Mouse (Mus musculus) right cerebral cortex, postnatal 4 days (tissue): ENCODE measurements around the gene Zfp526.
"Not testable (repeated sequence)": the region's sequence is repeated elsewhere in the genome, so short reads cannot be mapped to it uniquely, and the experiment has no call there.

ENCODE experiments used
- DNase-seq: peaks from one replicate; pipeline ENCODE4 v3.0.0-alpha.2; 2022

The Zfp526 gene

DNA sequence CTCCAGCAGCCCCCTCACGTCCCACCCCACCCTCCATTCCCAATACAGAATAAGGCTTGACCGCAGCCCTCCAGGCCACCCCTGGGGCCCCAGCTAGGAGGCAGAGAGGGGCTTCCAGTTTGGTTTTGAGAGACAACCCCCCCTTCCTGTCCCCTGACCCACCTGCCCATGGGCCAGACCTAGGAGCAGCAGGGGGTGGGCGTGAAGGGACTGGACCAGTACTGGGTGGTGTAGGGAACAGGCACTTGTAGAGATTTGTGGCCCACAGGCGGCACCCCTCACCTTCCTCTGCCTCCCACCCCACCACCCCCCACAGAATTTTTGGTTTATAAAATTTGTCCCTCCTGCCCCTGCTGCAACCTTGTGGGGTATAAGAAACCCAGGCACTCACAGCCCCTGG is 22.1 kb downstream of the Zfp526 start:
- DNase-seq = no peak

- DNase-seq = no peak
Measured at GRCm38 (mm10) chr7:25244562-25245369, 23.5 kb downstream of the Zfp526 start.

DNA sequence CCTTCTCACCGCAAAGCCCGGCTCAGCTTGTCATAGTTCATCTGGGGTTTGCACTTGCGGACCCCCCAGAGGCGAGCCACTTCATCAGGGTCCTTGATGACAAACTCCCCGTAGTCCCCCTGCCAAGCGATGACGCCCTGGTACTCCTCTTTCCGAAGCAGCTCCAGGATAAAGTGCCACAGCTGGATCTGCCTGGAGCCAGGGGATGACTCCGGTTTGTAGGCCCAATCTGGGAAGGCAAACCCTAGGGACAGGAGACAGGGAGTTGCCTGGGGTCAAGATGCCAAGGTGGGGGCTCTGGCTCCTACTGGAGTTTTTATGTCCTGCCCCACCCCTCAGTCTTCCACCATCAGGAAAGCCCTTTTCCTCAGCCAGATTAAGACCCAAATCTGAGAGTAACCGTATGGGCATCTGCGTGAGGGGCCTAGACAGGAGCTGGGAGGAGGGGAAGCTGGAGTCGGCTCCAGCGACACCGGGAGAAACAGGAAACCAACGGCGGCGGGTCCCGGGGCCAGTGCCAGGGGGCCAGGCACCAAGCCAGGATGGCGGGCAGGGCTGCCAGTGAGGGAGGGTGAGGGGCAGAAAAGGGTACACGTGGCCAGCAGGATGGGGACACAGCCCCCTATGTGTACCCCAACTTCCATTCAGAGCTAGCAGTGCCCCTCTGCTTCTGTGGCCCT is 25.0 kb downstream of the Zfp526 start:
- peak; percentile 78 for DNase-seq

DNA sequence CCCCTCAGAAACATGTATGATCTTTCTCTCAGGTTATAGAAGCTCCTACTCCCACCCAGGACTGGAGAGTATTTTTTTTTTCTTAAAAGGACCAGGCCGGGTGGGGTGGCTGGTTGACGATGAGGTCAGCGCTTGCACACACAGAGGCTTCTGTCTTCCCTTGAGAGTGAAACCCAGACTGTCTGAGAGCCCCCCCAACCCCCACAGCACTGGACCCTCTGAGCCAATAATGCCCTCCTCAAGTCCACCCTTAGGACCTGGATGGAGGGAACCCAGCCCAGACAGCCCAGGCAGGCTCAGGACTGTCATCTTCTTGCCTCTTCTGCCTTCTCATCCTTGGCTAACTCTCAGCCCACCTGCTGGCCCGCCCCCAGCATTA is 25.5 kb downstream of the Zfp526 start:
- DNase-seq = no peak

DNA sequence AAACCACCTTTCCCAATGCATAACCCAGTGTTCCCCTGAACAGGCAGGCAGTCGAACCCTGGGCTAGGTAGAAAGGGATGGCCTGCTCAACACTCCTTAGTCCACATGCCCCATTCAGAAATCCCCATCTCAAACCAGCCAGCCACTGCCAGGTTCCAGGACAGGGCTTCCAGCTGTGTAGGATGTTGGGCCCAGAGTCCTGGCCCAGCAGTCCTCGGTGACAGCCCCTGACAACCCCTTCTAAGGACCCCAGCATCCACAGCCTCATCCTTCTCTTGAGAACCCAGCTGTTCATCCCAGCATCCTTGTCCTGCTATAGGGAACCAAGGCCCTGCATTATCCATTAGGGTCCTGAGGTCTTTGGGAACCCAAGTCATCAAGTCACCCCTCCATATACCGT is 26.3 kb downstream of the Zfp526 start:
- no peak for DNase-seq

- peak; percentile 66 for DNase-seq
Measured at GRCm38 (mm10) chr7:25248018-25248647, 26.9 kb downstream of the Zfp526 start.

GRCm38 (mm10) chr7:25248846-25249313 is 27.7 kb downstream of the Zfp526 start:
- no peak for DNase-seq

GRCm38 (mm10) chr7:25249314-25250140 is 28.3 kb downstream of the Zfp526 start:
- peak; percentile 74 for DNase-seq

DNA sequence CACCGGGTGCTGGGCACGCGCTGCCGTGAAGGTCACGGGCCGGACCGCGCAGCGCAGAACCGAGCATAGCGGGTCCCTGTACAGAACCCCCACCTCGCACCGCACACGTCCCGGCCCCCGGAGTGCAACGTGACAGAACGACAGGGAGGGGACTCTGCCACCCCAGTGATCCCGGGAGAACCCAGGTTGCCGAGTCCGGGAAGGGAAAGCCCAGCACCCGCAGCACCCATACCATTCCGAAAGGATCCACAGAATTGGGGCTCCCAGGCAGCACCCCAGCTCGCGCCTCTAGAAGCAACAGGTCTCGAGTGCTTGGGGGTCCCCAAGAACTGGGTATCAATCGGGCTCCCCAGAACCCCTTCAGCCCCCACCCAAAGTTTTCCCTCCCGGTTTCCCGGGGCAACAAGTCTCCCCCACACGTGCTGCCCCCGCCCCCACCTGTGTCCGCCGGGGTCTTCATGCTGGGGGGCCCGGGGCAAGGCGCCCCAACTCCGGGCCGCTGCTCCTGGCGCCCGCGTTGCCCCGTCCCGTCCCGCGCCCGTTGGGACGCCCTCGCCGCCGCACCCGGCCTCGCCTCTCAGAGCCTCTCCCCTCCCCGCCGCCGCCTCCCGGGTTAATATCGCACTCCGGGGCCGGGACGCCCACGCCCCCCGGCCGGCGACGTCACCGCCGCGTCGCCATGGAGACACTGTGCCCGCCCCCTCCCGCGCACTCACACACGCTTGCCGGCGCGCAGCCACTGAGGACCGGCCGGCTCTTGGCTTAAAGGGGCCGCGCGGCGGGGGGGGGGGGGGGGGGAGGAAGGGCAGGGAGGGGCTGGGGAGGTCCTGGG is 29.1 kb downstream of the Zfp526 start, which contains the start of gene Erf:
Gene Erf, minus strand, starts transcription at position 621 of the 832 bp plus-strand sequence.
- peak; percentile 97 for DNase-seq

GRCm38 (mm10) chr7:25251071-25251791 is 30.0 kb downstream of the Zfp526 start:
- peak; percentile 69 for DNase-seq

DNA sequence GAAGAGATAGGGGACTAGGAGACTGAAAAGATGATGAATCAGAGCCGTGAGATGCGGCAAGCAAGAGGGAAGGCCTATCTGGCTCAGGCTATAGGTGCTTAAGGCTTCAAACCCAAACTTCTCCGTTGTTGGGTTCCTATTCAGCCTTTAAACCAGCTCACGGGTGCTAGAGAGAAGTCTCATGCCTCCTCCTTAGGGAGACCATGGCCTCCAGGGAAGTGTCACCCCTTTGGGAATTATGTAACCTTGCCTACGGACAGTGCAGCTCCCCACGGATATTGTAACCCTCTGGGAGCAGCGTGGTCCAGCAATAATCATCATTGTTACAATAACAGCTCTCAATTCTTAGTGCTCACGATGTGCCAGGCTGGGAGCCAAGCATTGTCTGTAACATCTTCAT is 30.6 kb downstream of the Zfp526 start:
- no peak for DNase-seq

- DNase-seq = no peak
Measured at GRCm38 (mm10) chr7:25261896-25262295, 40.7 kb downstream of the Zfp526 start.

GRCm38 (mm10) chr7:25263968-25264870 is 43.0 kb downstream of the Zfp526 start:
- no peak for DNase-seq

- DNase-seq = not testable (repeated sequence)
Measured at GRCm38 (mm10) chr7:25265743-25266142, 44.5 kb downstream of the Zfp526 start.

GRCm38 (mm10) chr7:25266180-25266962 is 45.1 kb downstream of the Zfp526 start:
- DNase-seq = no peak

- DNase-seq = peak; percentile 93
Measured at GRCm38 (mm10) chr7:25267301-25267750, 46.1 kb downstream of the Zfp526 start, which contains the start of gene Cic. Cic (plus strand) TSS chr7:25267704.

- peak; percentile 98 for DNase-seq
Measured at GRCm38 (mm10) chr7:25267751-25268463, 46.7 kb downstream of the Zfp526 start.

- DNase-seq = no peak
Measured at GRCm38 (mm10) chr7:25268588-25268987, 47.4 kb downstream of the Zfp526 start.
